14 mouse cellular contexts compared by ENCODE assay signal in genomic region chr17:12160984-12161764, GRCm38 (mm10). TPM values are rescaled to one million over a fixed set of nuclear protein-coding genes. Genes with fewer than 3 reads are reported as not detected.
A peak's percentile ranks its signal among the peaks of the same experiment; 100 is the strongest.
DNase-seq lines count a peak whose midpoint lies in the region; ATAC-seq and TF ChIP-seq lines count a peak whose summit lies in the region.
"Had no signal": no experiment of that assay in that cellular context is flagged by ENCODE, and none has a peak within 500 bp of the region (broad histone marks: within the 10 kb centered on the region; RNA-seq: fewer than 3 reads in every experiment).

No protein-coding gene starts in this region.

- intact Hi-C loops in gastrocnemius, adult 2 months (cut with DNase I) = loop anchor here (5.0 kb wide), 1 partner anchor 46 kb away; no protein-coding TSS in a partner anchor

- H3K4me3 ChIP-seq in gastrocnemius, adult 2 months = no peak overlapping the region
- H3K4me3 ChIP-seq in liver, embryonic 13.5 days (replicated peaks) = no peak overlapping the region
- no peak overlapping the region for H3K4me3 ChIP-seq in liver, embryonic 11.5 days (ENCODE audit: low read depth, low read length)
- H3K4me3 ChIP-seq in myocyte = no peak overlapping the region
- H3K4me3 ChIP-seq: embryonic facial prominence, embryonic 12.5 days; forebrain, embryonic 13.5 days; hindbrain, embryonic 13.5 days; left cerebral cortex, adult 2 months; limb, embryonic 15.5 days had no signal

- no peak for TF ChIP-seq POLR2A in myocyte (IDR thresholded peaks at IDR 0.05; ENCODE audit: insufficient read length, low read depth)

- peak; percentile 64 for DNase-seq in gastrocnemius, adult 2 months
- no peak for DNase-seq in gastrocnemius, postnatal 10 days
- no peak for DNase-seq in liver, embryonic 13.5 days
- DNase-seq in liver, embryonic 11.5 days (ENCODE audit: low spot score) = no peak
- peak; percentile 55 for DNase-seq in adrenal gland, adult 8-10 months
- no peak for DNase-seq in testis, postnatal 14 days (ENCODE audit: low spot score)
- no peak for DNase-seq in cerebellum, postnatal 36 days
- DNase-seq: kidney, adult 11 months had no signal

- peaks cover 61% of the 10 kb centered on the region for H3K36me3 ChIP-seq in liver, embryonic 13.5 days
- H3K36me3 ChIP-seq in liver, embryonic 11.5 days (ENCODE audit: control insufficient read depth, insufficient read depth, low read length) = peaks cover 3% of the 10 kb centered on the region; the same call in 1 of the 2 replicates
- H3K36me3 ChIP-seq in myocyte (ENCODE audit: control insufficient read depth, insufficient read depth) = no peaks in the 10 kb centered on the region
- H3K36me3 ChIP-seq: limb, embryonic 15.5 days had no signal

- peak overlapping the region; percentile 48; the same call in 1 of the 2 replicates for H3K27ac ChIP-seq in gastrocnemius, adult 2 months
- peak overlapping the region; percentile 32; the same call in 1 of the 2 replicates for H3K27ac ChIP-seq in liver, embryonic 13.5 days
- no peak overlapping the region for H3K27ac ChIP-seq in liver, embryonic 11.5 days (ENCODE audit: low read depth, low read length)
- H3K27ac ChIP-seq: embryonic facial prominence, embryonic 12.5 days; forebrain, embryonic 13.5 days; hindbrain, embryonic 13.5 days; left cerebral cortex, adult 2 months; limb, embryonic 15.5 days had no signal

- no peak for TF ChIP-seq CTCF in gastrocnemius, adult 2 months (IDR thresholded peaks at IDR 0.05)

- no peak overlapping the region for H3K4me2 ChIP-seq in liver, embryonic 13.5 days
- H3K4me2 ChIP-seq in liver, embryonic 11.5 days = no peak overlapping the region
- no peak overlapping the region for H3K4me2 ChIP-seq in myocyte (ENCODE audit: low read depth)
- H3K4me2 ChIP-seq: embryonic facial prominence, embryonic 12.5 days; forebrain, embryonic 13.5 days; hindbrain, embryonic 13.5 days; limb, embryonic 15.5 days had no signal

- no peaks in the 10 kb centered on the region for H3K9me3 ChIP-seq in liver, embryonic 13.5 days (replicated peaks)
- no peaks in the 10 kb centered on the region for H3K9me3 ChIP-seq in liver, embryonic 11.5 days (ENCODE audit: control insufficient read depth, low read length)
- H3K9me3 ChIP-seq: embryonic facial prominence, embryonic 12.5 days; forebrain, embryonic 13.5 days; hindbrain, embryonic 13.5 days; limb, embryonic 15.5 days had no signal

- H3K9ac ChIP-seq in liver, embryonic 13.5 days = no peak overlapping the region
- no peak overlapping the region for H3K9ac ChIP-seq in liver, embryonic 11.5 days (ENCODE audit: low read depth, low read length)
- H3K9ac ChIP-seq: embryonic facial prominence, embryonic 12.5 days; forebrain, embryonic 13.5 days; hindbrain, embryonic 13.5 days; limb, embryonic 15.5 days had no signal

- no peak for ATAC-seq in liver, embryonic 13.5 days (ENCODE audit: low read depth)
- ATAC-seq in liver, embryonic 11.5 days (replicated peaks; ENCODE audit: low FRiP score) = no peak
- ATAC-seq: forebrain, embryonic 13.5 days had no signal

- peaks cover 12% of the 10 kb centered on the region for H3K79me2 ChIP-seq in myocyte (ENCODE audit: control insufficient read depth, insufficient read depth)

- H3ac ChIP-seq in myocyte (ENCODE audit: control insufficient read depth, insufficient read length) = no peak overlapping the region

- 93% methylated on average over 13 of the region's 13 CpGs for WGBS in liver, embryonic 13.5 days (ENCODE audit: insufficient replicate concordance)
- 93% methylated on average over 13 of the region's 13 CpGs for WGBS in liver, embryonic 11.5 days

- peaks cover 61% of the 10 kb centered on the region for H3K4me1 ChIP-seq in liver, embryonic 13.5 days (replicated peaks)
- H3K4me1 ChIP-seq in liver, embryonic 11.5 days (replicated peaks; ENCODE audit: control insufficient read depth, insufficient read depth, low read length) = 0 out of 2 replicates have a peak, but pooled peaks cover 2% of the 10 kb centered on the region

- no peaks in the 10 kb centered on the region for H3K27me3 ChIP-seq in liver, embryonic 13.5 days
- no peaks in the 10 kb centered on the region for H3K27me3 ChIP-seq in liver, embryonic 11.5 days (replicated peaks; ENCODE audit: control insufficient read depth, insufficient read depth, low read length)
- no peaks in the 10 kb centered on the region for H3K27me3 ChIP-seq in myocyte (ENCODE audit: control insufficient read depth, insufficient read depth, insufficient read length)
- H3K27me3 ChIP-seq: embryonic facial prominence, embryonic 12.5 days; forebrain, embryonic 13.5 days; hindbrain, embryonic 13.5 days; limb, embryonic 15.5 days had no signal

TF ChIP-seq in myocyte, 11 proteins besides CTCF, POLR2A, EP300 and RAD21:
- TF ChIP-seq SRF (IDR thresholded peaks at IDR 0.05; ENCODE audit: control insufficient read depth, insufficient read length, low read depth) (no peak), USF1 (IDR thresholded peaks at IDR 0.05; ENCODE audit: low read depth) (no peak), REST (IDR thresholded peaks at IDR 0.05; ENCODE audit: insufficient read depth, insufficient read length) (no peak), TCF3 (IDR thresholded peaks at IDR 0.05; ENCODE audit: insufficient read length, low read depth) (no peak), E2F4 (IDR thresholded peaks at IDR 0.05; ENCODE audit: insufficient read depth) (no peak), MYOD1 (IDR thresholded peaks at IDR 0.05; ENCODE audit: control insufficient read depth in 1 of 3, insufficient read length in 2 of 3, low read depth in 2 of 3) (peak in 2 of 3 experiments; percentile 66 to 69), POLR2AphosphoS2 (IDR thresholded peaks at IDR 0.05; ENCODE audit: insufficient read length, low read depth) (no peak), MYOG (IDR thresholded peaks at IDR 0.05; ENCODE audit: control insufficient read depth in 1 of 3, insufficient read depth in 1 of 3, insufficient read length in 2 of 3, low read depth in 2 of 3) (peak in 1 of 3 experiments; percentile 70), MAX (IDR thresholded peaks at IDR 0.05; ENCODE audit: low read depth) (no peak), CEBPB (IDR thresholded peaks at IDR 0.05; ENCODE audit: insufficient read depth, poor library complexity, severe bottlenecking) (no peak), TCF12 (IDR thresholded peaks at IDR 0.05; ENCODE audit: insufficient read depth, poor library complexity, severe bottlenecking) (no peak)

RNA-seq across cellular contexts. Expression of gene Agpat4, which starts 42.7 kb away (rescaled TPM):
- total RNA-seq in gastrocnemius, adult 2 months (2021) = 1 to 10 TPM; 2.0 to 3.0 TPM
- 1 to 10 TPM; 5.7 to 7.7 TPM for total RNA-seq in gastrocnemius, postnatal 10 days (2021)
- 27.3 and 28.7 TPM in 2 replicates for polyA plus RNA-seq in liver, embryonic 13.5 days (2015; fragmentation: Nextera tagmentation; extraction: Ambion mirVana)
- 28.6 and 30.4 TPM in 2 replicates for polyA plus RNA-seq in liver, embryonic 11.5 days (2014; fragmentation: Nextera tagmentation; extraction: Ambion mirVana)
- total RNA-seq in adrenal gland, adult 8-10 months (2022) = 100 to 1,000 TPM in 2 of 4 experiments, 10 to 100 TPM in 2; 40.1 to 106 (median 76.9) TPM
- 35.8 TPM for polyA plus RNA-seq in myocyte (2012; fragmentation: generic; extraction: Trizol)

Comparison
In these comparisons a context has a peak if more than half of its experiments do, and no peak if none do; other contexts are left out.
1. DNase-seq: peak in gastrocnemius, adult 2 months (single experiment) and adrenal gland, adult 8-10 months (single experiment); none in gastrocnemius, postnatal 10 days (single experiment), liver, embryonic 13.5 days (single experiment), liver, embryonic 11.5 days (single experiment), testis, postnatal 14 days (single experiment) and cerebellum, postnatal 36 days (0 of 2).
2. RNA of gene Agpat4, which starts 42.7 kb away (total RNA-seq): 40.1 to 106 TPM in adrenal gland, adult 8-10 months; 5.7 to 7.7 TPM in gastrocnemius, postnatal 10 days and 2.0 to 3.0 TPM in gastrocnemius, adult 2 months; every median in the first group is over 4 times any median in the second.